Mouse (Mus musculus) kidney, postnatal 0 days (tissue): Measurements from ENCODE around the gene Mcm3. TPM values are rescaled to one million over a fixed set of nuclear protein-coding genes. Genes with fewer than 3 reads are reported as not detected.
"Not testable (repeated sequence)": the region's sequence is repeated elsewhere in the genome, so short reads cannot be mapped to it uniquely, and the experiment has no call there.

Source experiments
- ATAC-seq: fragments of 200-750 bp; cut with Nextera tagmentation; replicated peaks from 2 replicates; pipeline ENCODE4 v1.8.0; 2017; ENCODE audit warnings: low read depth, moderate number of reproducible peaks, moderate TSS enrichment, moderate library complexity; ENCODE audit not compliant: low FRiP score
- DNase-seq: peaks from one replicate; pipeline ENCODE4 v3.0.0-alpha.2; 2016; ENCODE audit warnings: low spot score
- H3K27ac ChIP-seq: fragments of 300-500 bp; sonication (generic); 2 replicates; pipeline ENCODE4 v1.5.1; 2014; ENCODE audit warnings: mild to moderate bottlenecking
- H3K27me3 ChIP-seq: fragments of 300-500 bp; sonication (generic); 2 replicates; pipeline ENCODE4 v1.6.1; 2014; ENCODE audit warnings: low read length, mixed read lengths; ENCODE audit not compliant: insufficient read depth
- H3K36me3 ChIP-seq: fragments of 300-500 bp; sonication (generic); 2 replicates; pipeline ENCODE4 v1.6.1; 2014; ENCODE audit warnings: low read length, mixed read lengths; ENCODE audit not compliant: insufficient read depth
- H3K4me1 ChIP-seq: fragments of 300-500 bp; sonication (generic); replicated peaks from 2 replicates; pipeline ENCODE4 v1.6.1; 2014; ENCODE audit warnings: antibody characterized with exemption, low read length, mixed read lengths; ENCODE audit not compliant: insufficient read depth
- H3K4me2 ChIP-seq: fragments of 300-500 bp; sonication (generic); 2 replicates; pipeline ENCODE4 v1.6.1; 2014; ENCODE audit warnings: mild to moderate bottlenecking, low read length, moderate library complexity, mixed read lengths
- H3K4me3 ChIP-seq: fragments of 300-500 bp; sonication (generic); replicated peaks from 2 replicates; pipeline ENCODE4 v1.5.1; 2014; ENCODE audit warnings: low read depth, low read length
- H3K9ac ChIP-seq: fragments of 300-500 bp; sonication (generic); 2 replicates; pipeline ENCODE4 v1.6.1; 2014; ENCODE audit warnings: low read depth, low read length
- H3K9me3 ChIP-seq: fragments of 300-500 bp; sonication (generic); replicated peaks from 2 replicates; pipeline ENCODE4 v1.6.1; 2016; ENCODE audit warnings: low read length, inconsistent platforms, mixed read lengths
- CTCF ChIP-seq: IDR thresholded peaks from 2 replicates; pipeline ENCODE4 v1.5.1; 2016; ENCODE audit warnings: antibody characterized with exemption, low read depth, mild to moderate bottlenecking, moderate library complexity
- WGBS: fragments of 180-500 bp; shearing (Covaris S2); extraction: QIAGEN DNeasy Blood & Tissue Kit; methylation state at CpG from one replicate; pipeline ENCODE4 v1.1.7; 2014; 5-methylcytosine and 5-hydroxymethylcytosine counted together
- polyA plus RNA-seq: library from polyadenylated mRNA; unstranded; fragments of >200 nt; fragmentation: Nextera tagmentation; extraction: Ambion mirVana; gene quantifications from 2 replicates; pipeline ENCODE4 v1.2.1, GENCODE M21; 2015

The Mcm3 gene
- polyA plus RNA-seq, 1 experiment from 2014 or later: 68.5 TPM

DNA sequence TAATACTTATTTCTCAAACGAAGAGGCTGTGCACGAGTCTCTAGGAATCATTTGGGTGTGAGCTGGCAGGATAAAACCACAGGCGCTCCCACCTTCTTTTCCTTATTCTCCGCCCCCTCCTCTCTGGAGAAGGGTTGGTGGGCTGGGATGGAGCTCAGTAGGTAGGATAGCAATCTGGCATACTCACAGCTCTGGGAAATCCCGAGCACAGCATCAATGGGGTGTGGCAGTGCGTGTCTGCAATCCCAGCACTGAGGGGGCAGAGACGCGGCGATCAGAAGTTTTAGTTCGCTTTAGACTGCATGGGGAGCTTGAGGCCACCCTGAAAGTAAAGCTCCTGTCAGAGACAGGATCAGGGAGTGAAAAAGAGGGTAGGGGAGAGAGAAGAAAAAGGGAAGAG lies 31.7 kb downstream of the Mcm3 start:
- H3K9me3 ChIP-seq: no peaks in the 10 kb centered on the region
- H3K4me2 ChIP-seq: peak overlapping the region; percentile 36; the same call in 1 of the 2 replicates
- no peak overlapping the region for H3K9ac ChIP-seq
- H3K27ac ChIP-seq: no peak overlapping the region
- no peak overlapping the region for H3K4me3 ChIP-seq
- H3K4me1 ChIP-seq: no peaks in the 10 kb centered on the region
- TF ChIP-seq CTCF: no peak
- ATAC-seq: no peak
- H3K36me3 ChIP-seq: no peaks in the 10 kb centered on the region
- H3K27me3 ChIP-seq: no peaks in the 10 kb centered on the region
- WGBS: 31% methylated on average over 10 of the region's 10 CpGs
- peak; percentile 8 for DNase-seq

DNA sequence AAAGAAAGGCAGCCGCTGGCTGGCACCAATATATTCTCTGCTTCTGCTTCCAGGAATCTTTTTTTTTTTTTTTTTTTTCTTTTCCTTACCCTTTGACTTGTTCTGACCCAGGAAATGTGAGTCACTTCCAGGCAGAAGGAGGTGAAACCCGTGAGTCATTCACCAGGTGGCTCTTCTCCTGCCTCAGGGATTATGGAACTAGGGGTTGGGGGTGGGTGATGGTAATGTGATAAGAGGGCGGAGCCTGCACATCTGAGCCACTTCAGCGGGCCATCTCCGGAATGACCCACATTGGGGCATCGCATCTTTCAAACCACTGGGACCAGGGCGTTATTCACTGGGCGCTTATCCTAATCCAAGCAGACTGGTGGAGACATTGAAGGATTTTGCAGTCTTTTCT lies 33.1 kb downstream of the Mcm3 start:
- 35% methylated on average over 8 of the region's 8 CpGs for WGBS
- Histone ChIP-seq H3K9ac (no peak overlapping the region), H3K27ac (no peak overlapping the region), H3K4me2 (no peak overlapping the region), H3K4me3 (no peak overlapping the region), H3K4me1 (no peaks in the 10 kb centered on the region), H3K27me3 (no peaks in the 10 kb centered on the region), H3K9me3 (no peaks in the 10 kb centered on the region), H3K36me3 (no peaks in the 10 kb centered on the region)
- ATAC-seq (no peak), DNase-seq (no peak)
- no peak for TF ChIP-seq CTCF

DNA sequence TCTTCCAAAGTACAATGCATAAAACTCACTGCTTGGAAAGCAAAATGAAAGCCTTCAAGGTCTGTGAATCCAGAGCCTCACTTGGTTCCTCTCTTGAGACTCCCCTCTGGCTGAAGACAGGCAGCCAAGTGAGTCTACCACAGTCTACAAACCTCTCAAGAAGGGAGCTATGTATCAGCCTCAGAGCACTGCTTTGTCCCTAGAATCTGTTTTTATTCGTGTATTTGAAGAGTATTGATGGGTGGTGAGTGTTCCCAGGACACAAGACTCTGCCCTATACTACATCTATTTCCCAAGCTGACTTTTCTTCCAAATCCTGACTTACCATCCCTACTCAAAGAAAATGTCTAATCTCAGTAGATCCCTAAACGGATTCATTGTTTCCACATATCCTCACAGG lies 41.7 kb downstream of the Mcm3 start:
- no peaks in the 10 kb centered on the region for H3K36me3 ChIP-seq
- no peak for TF ChIP-seq CTCF
- H3K4me2 ChIP-seq: no peak overlapping the region
- no peaks in the 10 kb centered on the region for H3K4me1 ChIP-seq
- no peak overlapping the region for H3K4me3 ChIP-seq
- H3K9me3 ChIP-seq: no peaks in the 10 kb centered on the region; the same call in 1 of the 2 replicates
- WGBS: 89% methylated on average over 2 of the region's 2 CpGs
- no peaks in the 10 kb centered on the region for H3K27me3 ChIP-seq
- H3K9ac ChIP-seq: no peak overlapping the region
- H3K27ac ChIP-seq: no peak overlapping the region
- DNase-seq (no peak), ATAC-seq (no peak)

DNA sequence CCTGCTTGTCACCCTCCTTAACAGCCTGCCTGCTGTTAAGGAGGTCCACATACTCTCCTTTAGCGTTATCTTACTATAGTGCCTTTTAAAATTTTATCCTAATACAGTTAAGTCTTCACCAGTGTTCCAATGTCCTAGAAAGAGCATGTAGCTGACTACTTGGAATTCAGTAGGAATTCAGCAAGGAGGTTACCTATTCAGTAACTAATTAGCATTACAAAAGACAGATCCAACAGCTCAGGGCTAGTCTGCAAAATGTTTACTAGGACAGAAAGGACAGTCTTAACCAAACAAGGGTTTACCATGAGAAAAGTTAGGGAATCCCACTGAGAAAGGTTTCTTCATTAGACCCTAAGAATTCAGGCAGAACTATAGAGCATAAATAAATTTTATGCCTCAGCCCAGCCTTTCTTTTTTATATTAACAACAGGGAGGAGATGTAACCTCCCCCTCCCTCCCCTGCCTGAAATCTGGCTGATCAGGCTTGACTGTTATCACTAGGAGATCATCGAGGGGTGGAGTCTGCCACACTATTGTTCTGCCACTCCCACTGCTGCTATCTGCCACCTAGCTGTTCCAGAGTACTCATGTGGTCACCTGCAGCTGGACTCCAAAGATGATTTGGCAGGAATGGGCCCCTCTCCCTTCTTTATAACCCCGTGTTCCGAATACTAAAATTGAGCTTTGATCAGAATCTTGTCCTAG lies 45.9 kb downstream of the Mcm3 start:
- not testable (repeated sequence) for H3K4me1 ChIP-seq, ATAC-seq, H3K27me3 ChIP-seq, H3K36me3 ChIP-seq, H3K9me3 ChIP-seq, H3K27ac ChIP-seq, H3K4me3 ChIP-seq, DNase-seq, H3K4me2 ChIP-seq, H3K9ac ChIP-seq
- 84% methylated on average over 4 of the region's 4 CpGs for WGBS

- no peak overlapping the region for H3K4me2 ChIP-seq
Measured at GRCm38 (mm10) chr1:20766526-20766925, 53.6 kb downstream of the Mcm3 start.

GRCm38 (mm10) chr1:20761411-20761810 lies 58.7 kb downstream of the Mcm3 start:
- ATAC-seq: no peak
- Histone ChIP-seq H3K27ac (no peak overlapping the region), H3K4me1 (no peaks in the 10 kb centered on the region), H3K4me2 (no peak overlapping the region), H3K36me3 (no peaks in the 10 kb centered on the region), H3K4me3 (no peak overlapping the region), H3K9me3 (no peaks in the 10 kb centered on the region), H3K9ac (no peak overlapping the region), H3K27me3 (no peaks in the 10 kb centered on the region)
- no peak for TF ChIP-seq CTCF
- 70% methylated on average over 4 of the region's 4 CpGs for WGBS
- DNase-seq: no peak

More at GRCm38 (mm10) chr1:20766526-20766925, 53.6 kb downstream of the Mcm3 start:
- ATAC-seq: no peak
- H3K4me3 ChIP-seq: no peak overlapping the region
- no peaks in the 10 kb centered on the region for H3K9me3 ChIP-seq
- 49% methylated on average over 6 of the region's 6 CpGs for WGBS
- H3K36me3 ChIP-seq: no peaks in the 10 kb centered on the region
- TF ChIP-seq CTCF: no peak
- DNase-seq: peak; percentile 50
- no peak overlapping the region for H3K9ac ChIP-seq
- no peaks in the 10 kb centered on the region for H3K27me3 ChIP-seq
- no peak overlapping the region for H3K27ac ChIP-seq
- H3K4me1 ChIP-seq: no peaks in the 10 kb centered on the region

- no peak overlapping the region for H3K4me2 ChIP-seq
- no peaks in the 10 kb centered on the region for H3K36me3 ChIP-seq
- no peaks in the 10 kb centered on the region for H3K4me1 ChIP-seq
- no peak overlapping the region for H3K27ac ChIP-seq
- TF ChIP-seq CTCF: no peak
- no peak overlapping the region for H3K4me3 ChIP-seq
- H3K9ac ChIP-seq: no peak overlapping the region
- no peaks in the 10 kb centered on the region for H3K27me3 ChIP-seq
- DNase-seq (no peak), ATAC-seq (no peak)
- no peaks in the 10 kb centered on the region for H3K9me3 ChIP-seq
- WGBS: 83% methylated on average over 5 of the region's 5 CpGs
Measured at GRCm38 (mm10) chr1:20760331-20760730, 59.8 kb downstream of the Mcm3 start.
